Mouse (Mus musculus) kidney, adult 8-10 months (tissue): ENCODE measurements around the gene Ptk6.
A peak's percentile ranks its signal among the peaks of the same experiment; 100 is the strongest.

Source experiments
- DNase-seq, 2 experiments: peaks; one replicate each; pipeline ENCODE4 v3.0.0; 2022

The Ptk6 gene

DNA sequence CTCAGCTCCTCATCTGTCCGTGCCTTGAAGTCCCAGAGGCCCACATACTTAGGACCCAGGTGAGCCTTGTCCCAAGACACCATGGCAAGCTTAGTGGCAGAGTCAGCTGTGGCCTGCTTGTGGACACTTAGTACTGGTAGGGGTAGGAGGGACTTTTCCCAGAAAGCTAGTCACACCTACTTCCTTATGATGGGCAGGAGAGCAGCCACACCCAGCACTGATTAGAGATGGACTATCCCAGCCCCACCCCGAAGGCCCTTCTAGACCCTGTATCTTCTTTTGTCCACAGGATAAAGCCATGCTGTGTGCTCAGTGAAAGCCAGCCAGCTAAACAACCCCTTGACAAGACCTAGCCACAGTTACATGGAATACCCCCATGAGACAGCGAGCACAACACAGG lies at the start of gene Ptk6:
Gene Ptk6 (minus strand): TSS at position 368 of the 400 bp plus-strand sequence.
- DNase-seq, result no peak

DNA sequence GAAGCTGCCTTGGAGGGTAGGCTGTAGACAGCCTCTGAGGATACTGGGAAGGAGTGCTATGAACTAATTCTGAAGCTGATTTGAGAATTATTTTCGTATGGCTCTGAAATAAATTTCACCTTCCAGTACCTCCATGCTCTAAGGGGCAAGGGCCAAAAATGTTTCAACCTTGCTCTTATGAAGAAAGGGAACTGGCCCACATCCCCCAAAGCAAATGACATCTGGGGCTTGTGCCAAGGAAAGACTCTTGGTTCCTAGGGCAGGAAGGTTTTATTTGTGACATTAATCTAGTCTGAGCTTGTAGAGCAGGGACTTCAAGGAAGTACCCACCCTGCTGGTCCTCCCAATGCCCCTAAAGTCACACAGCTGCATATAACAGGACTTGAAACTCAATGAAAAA lies 49.3 kb upstream of the Ptk6 start:
- no peak for DNase-seq

DNA sequence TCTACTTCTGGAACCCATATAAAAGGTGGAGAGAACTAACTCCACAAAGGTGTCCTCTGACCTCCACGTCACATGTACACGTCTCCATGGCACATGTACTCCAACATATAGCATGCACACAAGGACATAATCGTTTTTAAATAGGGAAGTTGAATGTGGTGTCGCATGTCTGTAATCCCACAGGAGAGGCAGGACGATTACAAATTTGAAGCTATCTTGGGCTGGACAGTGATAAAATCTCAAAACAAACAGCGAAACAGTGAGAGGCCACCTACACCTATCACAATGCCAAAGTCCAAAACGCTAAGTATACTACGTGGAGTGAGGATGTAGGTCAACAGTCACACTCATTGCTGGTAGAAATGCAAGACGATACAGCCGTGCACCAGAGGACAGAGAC lies 46.6 kb upstream of the Ptk6 start:
- DNase-seq, result no peak

DNA sequence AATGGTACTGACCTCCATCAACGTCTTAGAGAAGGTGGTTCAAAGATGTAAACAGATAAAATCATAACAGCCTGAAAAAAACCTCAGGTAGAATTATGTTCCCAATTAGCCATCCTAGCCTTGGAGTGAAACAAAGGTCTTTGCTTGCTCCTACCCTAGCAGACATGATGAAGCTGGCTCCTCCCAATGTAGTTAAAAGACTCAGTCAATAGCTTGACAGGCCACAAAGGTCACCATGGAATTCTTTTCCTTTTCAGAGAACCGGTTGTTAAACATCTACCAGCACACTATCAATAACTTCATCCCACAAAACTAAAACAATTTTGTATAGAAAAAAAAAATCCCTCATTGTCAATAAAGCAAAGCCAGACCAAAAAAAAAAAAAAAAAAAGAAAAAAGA lies 42.4 kb upstream of the Ptk6 start:
- no peak for DNase-seq

DNA sequence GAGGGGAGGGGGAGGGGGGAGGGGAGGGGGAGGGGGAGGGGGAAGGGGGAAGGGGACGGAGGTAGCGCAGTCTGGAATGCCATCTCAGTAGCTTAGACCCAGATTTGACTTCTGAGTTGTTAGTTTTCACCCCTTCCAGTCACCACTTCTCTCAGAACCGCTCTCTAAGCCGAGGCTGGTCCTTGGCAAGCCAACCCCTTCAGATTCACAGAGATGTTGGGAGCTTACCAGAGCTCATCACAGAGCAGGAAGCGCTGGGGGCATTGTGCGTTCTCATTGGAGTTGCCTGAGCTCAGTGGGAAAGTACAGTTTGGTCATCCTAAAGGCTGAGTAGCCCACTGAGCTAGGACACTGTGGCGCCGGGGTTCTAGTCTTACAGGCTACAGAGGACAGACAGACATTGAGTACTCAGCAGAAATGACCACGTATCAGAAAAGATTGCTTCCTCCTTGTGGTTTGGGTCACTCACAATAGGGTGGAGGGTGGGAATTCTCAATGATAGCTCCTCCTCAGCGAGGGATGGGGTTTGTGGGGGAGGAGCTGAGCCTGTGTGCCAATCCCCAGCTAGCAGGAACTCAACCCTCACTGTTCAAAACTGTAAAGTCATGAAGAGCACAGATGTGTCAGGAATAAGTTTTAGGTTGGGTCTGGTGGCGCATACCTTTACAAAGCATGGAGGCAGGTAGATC lies 41.3 kb upstream of the Ptk6 start:
- DNase-seq, result peak; percentile 31 to 36

DNA sequence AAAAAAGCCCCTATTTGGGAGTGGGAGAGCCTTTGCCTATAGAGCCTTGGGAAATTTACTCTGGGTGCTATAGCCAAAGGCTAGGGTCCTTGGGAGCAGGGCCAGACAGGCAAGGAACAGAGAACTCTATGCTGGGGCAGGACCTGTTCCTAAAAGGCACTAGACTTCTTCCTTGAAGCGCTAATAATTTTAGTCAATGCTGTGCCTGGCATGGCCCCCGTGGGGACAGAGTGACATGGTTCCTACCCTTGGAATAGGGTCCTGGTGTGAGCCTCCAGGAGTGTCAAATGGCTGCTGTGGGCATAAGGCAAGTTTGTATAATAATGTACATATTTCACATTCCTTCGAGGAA lies 39.7 kb upstream of the Ptk6 start:
- no peak for DNase-seq

DNA sequence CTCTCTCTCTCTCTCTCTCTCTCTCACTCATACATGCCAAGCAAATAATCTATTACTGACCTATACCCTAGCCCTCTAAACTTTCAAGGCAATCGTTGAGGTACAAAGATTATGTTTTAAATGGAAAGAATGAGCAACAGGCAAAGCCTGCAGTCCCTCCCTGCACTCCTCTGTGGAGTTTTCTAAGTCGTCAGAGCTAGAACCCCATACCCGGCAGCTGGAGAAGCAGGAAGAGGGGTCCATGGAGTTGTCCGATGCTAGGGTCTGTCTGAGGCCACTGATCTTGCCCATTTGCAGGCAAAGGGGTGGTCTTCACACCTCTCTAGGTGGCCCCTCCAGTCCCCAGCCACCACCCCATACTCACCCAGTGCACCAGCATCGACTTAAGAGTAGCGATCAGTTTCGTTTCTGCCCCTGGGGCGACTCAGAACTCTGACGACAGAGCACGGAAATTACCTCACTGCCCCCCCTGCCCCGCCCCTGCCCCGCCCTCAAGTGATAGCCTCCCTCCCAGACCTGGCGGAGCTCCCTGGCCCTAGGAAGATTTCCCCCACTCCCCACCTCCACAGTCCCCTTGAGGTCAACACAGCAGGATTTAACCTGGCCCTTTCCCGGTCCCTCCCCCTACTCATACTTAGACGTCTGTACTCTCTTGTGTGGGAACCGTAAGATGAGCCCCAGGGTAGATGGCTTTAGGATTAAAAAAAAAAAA lies 39.2 kb upstream of the Ptk6 start, which contains the start of gene Helz2:
Gene Helz2 (minus strand): TSS at position 426 of the 712 bp plus-strand sequence.
- peak; percentile 41 for DNase-seq

DNA sequence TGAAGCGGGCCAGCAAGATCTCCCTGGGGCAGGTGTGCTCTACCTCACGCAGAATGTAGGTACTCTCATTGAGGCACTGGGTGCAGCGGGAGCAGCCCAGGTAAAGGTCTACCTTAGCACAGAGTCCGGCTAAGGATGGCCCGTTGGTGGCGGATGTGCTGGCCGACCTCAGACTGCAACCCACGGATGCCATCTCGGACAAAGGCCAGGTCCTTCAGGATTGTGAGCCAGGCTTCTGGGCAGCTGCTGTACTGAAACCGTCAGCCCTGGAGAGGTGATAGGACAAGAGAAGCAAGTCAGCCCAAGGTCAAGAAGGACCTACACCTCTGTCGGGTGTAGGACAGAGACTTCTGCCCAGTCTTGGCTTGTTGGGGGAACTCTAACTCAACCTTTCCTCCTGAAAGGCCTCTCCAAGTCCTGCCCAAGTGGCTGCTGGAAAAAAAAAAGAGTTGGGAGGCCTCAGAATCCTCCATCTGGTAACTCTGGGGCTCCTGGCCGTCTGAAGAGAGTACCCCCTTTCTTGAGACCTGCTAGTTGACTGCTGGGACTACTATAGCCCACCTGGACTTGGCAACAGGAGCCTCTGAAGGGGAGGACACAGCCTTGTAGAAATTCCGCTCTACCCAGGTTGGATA lies 38.3 kb upstream of the Ptk6 start:
- no peak for DNase-seq

DNA sequence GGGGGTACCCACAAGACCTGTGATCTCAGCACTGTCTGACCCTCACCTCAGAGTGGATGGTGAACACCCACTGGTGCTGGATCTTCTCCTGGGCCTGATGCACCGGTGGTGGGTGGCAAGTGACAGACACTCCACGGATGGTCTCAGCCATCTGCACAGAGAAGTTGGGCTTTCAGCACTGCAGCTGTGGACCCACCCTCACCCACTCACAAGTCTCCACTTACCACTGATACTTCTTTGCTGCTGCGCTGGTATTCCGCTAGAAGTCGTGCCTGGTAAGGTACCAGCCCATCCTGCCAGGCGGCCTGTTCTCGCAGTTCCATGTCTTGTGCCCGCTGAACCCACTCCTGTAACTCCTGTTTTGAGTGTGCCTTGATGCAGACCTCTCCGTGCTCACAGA lies 36.7 kb upstream of the Ptk6 start:
- no peak for DNase-seq

DNA sequence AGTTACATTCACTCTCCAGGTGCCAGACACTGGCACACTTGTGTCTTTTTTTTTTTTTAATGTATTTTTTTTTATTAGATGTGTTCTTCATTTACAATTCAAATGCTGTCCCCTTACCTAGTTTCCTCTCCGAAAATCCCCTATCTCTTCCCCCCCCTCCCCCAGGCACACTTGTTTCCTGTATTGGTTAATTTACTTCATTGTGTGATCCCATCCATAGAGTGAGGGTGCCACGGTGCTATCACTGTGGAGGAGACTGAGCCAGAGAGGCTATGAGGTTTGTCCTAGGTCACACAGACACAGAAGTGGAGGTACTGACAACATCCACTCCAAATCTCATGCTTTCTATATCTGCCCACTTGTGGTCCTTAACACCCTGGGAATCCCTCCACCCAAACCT lies 36.3 kb upstream of the Ptk6 start:
- DNase-seq, result no peak

DNA sequence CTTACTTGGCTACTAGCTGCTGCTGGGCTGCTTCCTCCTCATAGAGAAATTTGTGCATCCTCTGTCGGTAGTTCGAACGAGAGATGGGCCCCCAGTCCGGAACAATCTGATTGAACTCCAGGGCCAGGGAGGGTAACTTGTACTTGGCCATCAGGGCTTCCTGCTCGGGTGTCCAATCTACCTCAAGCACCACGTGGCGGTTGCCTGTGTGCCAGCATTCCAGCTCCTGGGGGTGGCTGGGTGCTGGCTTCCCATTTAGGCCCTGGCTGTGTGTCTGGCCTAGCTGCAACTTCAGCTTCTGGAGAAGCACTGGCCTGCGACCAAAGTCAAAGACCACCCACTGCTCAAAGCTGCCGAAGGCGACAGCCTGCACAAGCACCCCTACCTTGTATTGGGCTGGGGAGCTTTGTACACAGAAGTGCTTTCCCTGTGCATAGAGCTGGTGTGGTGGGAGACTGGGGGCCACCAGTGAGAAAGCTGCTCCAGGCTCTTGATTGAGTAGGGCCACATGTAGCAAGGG lies 35.6 kb upstream of the Ptk6 start:
- DNase-seq, result no peak

DNA sequence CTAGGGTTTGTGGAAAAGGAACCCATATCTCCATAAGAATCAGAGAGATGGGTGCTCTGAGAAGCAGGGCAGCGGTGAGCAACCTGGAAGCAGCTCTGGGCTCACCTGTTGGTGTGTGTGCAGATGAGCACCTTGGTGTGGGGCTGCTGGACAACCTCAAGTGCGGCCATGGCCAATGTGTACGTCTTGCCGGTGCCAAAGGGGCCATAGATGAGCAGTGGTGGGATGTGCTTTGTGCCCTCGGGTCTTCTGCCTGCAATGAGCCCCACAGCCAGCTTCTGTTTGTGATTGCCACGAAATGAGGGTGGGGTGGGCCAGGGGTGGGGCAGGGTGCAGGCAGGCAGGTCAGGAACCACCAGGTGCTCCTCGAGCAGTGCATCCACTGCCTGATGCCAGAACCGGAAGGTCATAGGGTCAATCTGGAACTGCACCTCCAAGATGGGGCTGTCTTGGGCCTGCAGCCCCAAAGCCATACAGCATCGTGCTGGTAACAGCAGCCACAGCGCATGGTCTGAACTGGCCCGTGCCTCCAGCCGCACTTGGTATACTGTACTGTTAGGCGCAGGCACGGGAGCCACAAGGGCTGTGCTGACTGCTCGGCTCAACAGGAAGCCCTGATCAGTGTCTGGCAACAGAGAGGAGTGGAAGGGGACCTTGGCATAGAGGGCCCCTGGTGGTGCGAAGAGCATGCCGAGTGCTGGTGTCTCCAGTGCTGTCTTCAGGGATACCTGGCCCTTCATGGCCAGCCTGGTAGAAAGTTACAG lies 34.8 kb upstream of the Ptk6 start:
- no peak for DNase-seq

DNA sequence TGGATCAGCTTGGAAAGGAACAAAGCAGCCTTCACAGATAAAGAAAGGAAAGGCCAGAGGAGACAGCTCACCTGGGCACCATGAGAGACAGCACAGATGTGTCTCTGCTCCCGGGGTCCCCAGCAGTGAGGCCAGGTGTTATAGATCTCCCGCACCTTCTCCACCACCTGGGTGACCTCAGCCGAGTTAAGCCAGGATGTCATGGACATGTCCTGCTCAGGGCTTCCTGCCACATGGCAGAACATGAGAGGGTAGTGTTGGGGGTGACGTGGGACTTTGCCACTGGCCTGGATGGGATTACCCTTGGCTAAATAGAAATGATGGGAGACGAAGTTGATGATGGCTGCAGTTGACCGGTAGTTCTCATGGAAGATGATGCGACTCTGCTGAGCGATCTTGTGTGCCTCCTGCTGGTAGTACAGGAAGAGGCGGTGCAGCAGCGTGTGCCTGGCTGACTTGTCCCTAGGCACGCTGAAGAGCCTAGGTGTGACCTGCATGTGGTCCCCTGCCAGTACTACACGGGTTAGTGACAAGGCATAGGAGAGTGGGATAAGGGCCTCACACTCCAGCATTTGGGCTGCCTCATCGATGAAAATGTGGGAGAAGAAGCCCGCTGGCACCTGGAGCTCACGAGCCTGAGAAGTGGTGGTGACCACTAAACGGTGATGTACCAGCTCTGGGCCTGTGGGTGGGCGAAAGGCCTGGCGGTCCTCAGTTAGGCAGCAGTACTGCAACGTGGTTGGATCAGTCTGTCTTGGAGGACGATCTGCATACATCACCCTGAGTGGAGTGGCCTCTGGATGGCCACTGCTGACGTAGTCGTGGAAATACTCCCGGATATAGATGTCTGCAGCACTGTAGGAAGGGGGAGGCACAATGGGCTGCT lies 33.3 kb upstream of the Ptk6 start:
- no peak for DNase-seq

DNA sequence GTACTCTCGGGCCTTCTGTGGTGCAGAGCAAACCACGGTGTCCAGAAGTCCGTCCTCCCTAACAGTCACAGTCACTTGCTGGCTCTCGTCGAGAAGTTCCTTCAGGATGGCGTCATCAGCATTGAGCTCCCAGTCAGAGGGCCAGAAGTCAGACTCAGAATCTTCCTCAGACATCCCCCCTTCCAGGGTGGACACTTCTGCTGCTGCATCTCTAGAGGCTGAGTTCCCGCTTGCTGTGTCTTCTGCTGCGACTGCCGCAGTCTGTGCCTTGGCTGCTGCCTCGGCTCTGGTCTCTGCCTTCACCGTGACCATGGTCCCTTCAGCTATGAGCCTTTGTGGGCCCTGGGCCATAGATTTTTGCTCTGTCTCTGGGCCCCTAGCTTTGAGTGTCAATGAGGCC lies 32.1 kb upstream of the Ptk6 start:
- DNase-seq, result no peak

DNA sequence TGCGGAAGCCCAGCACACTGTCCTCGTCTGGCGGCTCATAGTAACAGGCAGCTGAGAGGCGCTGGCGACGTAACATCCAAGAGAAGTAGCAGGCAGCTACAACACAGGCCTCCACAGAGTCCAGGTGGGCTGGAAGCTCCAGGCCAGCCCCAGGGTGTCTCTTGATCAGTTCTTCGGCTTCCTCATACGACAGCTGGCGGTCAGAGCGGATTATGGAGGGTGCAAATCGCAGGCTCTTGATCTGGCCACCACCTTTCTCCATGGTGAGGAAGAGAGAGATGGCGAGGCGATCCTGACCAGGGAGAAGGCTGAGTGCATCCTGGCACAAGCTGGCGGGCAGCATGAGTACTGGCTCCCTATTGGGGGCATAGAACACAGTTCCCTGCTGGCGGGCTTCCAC lies 30.9 kb upstream of the Ptk6 start:
- DNase-seq, result no peak

DNA sequence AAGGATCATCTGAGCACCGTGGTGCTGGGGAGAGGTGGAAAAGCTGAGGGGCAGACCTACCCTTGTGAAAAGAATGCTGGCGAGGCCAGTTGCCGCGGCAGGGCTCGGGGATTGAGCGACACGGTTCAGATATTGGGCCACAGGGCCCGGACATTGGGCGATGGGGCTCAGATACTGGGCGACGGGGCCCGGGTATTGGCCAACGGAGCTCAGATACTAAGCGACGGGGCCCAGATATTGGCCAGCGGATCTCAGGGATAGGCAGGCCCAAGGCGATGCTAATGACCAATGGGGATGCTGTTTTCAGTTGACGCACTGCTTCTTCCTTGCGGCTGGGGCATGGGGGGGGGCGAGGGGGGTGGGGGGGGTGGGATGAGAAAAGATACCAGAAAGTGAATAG lies 28.6 kb upstream of the Ptk6 start:
- no peak for DNase-seq

DNA sequence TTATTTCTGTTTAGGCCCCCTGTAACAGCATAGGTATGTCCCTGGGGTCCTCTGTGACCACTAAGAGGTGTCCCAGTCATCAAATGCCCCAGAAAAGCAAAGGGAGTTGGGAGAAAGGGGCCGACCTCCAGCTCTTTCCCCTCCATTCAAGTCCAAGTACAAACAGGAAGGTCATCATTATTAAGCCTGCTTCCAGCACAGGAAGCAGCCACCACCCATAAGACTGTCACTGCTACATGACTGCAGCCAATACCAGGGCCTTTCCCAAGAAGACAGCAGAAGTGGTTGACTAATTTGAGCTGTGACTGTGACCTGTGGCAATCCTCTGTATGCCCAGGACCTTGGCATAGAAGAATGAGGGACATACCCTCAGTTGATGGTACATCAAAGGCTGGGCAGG lies 25.7 kb upstream of the Ptk6 start:
- no peak for DNase-seq

DNA sequence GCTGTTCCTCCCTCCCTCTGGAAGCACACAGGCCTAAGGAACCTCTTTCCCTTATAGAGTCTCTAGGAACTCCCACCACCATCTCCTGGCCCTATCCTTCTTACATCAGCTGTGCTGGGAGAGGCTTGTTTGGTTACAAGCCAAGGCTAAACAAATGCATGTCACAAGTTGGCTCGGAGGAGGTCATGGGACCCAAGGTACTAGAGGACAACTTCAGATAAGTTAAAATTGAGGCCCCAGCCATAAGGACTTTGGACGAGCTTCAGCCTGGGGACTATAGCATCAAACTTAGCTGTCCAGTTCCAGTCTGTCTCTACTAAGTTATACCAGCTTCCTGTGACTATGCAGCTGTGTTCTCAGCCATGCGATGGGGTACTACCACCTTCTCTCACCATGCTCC lies 24.5 kb upstream of the Ptk6 start:
- no peak for DNase-seq

DNA sequence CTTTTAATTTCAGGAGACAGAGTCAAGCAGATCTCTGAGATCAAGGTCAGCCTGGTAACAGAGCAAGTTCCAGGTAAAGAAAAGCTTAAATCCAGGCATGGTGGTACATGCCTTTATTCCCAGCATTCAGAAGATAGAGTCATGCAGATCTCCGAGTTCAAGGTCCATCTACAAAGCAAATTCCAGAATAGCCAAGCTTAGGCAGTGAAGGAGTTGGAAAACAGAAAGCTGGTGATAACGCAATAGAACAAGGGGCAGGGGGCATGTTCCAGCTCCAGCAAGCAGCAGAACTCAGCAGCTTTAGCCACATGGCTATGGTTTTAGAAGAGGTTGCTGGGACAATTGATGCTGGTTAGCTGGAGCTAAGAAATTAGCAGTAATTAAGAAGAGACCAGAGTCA lies 22.4 kb upstream of the Ptk6 start:
- no peak for DNase-seq

DNA sequence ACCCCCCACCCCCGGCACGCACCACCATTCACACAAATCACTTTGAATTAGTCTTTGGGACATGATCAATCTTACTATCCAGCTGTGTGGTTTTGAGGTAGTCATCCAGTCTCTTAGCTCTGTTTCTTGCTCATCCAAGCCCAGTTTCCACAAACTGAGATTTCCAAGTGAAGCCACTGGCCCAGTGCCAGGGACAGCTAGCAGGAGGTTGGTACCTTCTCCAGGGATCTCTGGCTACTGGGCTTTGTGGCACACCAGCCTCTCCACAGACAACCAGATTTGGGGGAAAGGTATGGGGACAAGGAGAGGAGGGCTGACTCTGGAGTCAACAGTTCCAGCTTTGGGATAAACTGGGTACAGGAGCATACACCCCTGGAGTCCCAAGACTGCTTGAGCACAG lies 17.8 kb upstream of the Ptk6 start:
- no peak for DNase-seq

DNA sequence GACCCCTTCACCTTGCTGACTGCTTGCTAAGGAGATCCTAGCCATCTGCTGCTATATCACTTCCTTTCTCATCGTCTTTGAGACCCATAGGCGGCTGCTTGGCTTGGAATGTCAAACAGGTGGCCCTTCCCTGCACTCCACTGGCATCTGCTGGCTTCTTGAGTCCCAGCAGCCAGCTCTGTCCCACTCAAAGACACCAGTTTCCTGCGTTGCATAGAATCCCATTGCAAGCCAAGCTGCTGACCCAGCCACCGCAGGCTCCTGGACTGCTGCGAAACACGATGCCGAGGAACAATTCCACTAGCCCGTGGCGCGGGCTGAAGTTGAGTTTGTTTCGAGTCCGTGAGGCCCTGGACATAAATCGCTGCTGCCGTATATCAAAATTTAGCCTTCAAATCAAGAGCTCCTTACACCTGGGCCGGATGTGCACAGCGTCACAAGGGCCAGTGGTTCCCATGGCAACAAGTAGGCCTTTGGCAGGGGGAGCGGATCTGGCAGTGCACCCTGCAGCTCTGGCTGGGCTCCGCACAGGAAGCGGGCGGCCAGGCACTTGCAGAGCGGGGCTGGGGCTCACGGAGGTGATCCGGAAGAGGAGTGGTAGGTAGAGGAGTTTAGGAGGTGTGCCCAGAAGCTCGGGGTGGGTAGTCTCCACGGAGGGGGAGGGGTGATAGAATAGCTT lies 17.1 kb upstream of the Ptk6 start, which contains the start of gene Fndc11:
Gene Fndc11 (plus strand): TSS at position 476 of the 679 bp plus-strand sequence.
- peak; percentile 80 to 83 for DNase-seq
